Mouse (Mus musculus) c-Kit-positive CD71-positive TER-119-positive erythroid progenitor cells, embryonic 14.5 days (primary cell): ENCODE measurements at regions not wholly inside any gene's neighbourhood (a gene's known extent, or its start where the extent isn't known, plus 50 kb on each side); places are given as distances from the start of the nearest gene placed in this dataset.
A peak's percentile ranks its signal among the peaks of the same experiment; 100 is the strongest.
"Not testable (repeated sequence)": the region's sequence is repeated elsewhere in the genome, so short reads cannot be mapped to it uniquely, and the experiment has no call there.

Source experiments
- DNase-seq: peaks from one replicate; pipeline ENCODE4 v3.0.0-alpha.2; 2013; ENCODE audit warnings: low spot score

DNA sequence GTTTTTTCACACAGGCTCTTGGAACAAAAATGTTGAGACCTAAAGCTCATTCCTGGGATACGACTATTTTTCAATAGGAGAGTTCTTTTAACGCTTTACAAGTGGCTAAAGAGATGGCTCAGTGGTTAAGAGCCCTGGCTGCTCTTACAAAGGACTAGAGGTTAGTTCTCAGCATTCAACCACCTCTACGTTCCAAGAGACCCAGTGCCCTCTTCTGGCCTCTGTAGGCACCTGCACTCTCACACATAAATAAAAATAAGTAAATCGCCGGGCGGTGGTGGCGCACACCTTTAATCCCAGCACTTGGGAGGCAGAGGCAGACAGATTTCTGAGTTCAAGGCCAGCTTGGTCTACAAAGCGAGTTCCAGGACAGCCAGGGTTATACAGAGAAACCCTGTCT is 70.5 kb upstream of the Rad23b start:
- not testable (repeated sequence) for DNase-seq

- DNase-seq: no peak
Observed at GRCm38 (mm10) chr4:55280706-55281105, 69.1 kb upstream of the Rad23b start.

GRCm38 (mm10) chr4:55281486-55282096 is 68.3 kb upstream of the Rad23b start:
- no peak for DNase-seq

- no peak for DNase-seq
Observed at GRCm38 (mm10) chr4:55282474-55282873, 67.4 kb upstream of the Rad23b start.

- no peak for DNase-seq
Observed at GRCm38 (mm10) chr4:55284722-55285225, 65.1 kb upstream of the Rad23b start.

DNA sequence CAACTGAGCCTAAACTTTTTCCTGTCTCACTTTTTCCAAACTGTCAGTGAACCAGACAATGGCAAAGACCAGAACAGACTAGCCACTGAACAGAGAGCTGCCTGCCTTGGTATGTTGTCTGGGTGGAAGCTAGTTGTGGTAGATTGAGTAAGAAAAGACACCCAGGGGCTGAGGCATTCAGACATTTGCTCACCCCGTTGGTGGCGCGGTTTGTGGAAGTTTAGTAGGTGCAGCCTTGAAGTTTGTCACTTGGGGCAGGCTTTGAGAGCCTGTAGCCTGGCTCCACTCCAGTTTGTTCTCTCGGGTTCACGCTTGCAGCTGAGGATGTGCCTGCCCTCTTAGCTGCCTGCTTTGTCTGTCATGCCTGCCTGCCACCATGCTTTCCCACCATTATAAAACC is 64.2 kb upstream of the Rad23b start:
- DNase-seq: no peak

DNA sequence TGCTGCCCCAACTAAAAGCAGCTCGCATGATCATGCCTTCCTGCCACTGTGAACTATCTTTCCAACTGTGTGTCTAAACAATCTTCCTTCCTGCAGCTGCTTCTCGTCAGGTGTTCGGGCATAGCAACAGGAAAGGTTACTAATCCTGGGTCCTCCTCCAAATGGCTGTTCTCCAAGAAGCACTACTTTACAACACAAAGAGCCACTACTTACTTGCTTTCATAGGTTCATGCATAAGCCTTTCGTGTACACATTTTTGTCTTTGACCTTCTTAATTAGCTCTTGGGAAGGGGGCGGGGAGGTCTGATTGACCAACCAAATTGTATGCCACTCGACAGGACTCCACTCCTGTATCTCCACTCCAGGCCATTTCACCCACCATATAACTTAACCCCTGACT is 61.4 kb upstream of the Rad23b start:
- DNase-seq: no peak

GRCm38 (mm10) chr4:55292277-55292676 is 57.6 kb upstream of the Rad23b start:
- DNase-seq: peak; percentile 55

DNA sequence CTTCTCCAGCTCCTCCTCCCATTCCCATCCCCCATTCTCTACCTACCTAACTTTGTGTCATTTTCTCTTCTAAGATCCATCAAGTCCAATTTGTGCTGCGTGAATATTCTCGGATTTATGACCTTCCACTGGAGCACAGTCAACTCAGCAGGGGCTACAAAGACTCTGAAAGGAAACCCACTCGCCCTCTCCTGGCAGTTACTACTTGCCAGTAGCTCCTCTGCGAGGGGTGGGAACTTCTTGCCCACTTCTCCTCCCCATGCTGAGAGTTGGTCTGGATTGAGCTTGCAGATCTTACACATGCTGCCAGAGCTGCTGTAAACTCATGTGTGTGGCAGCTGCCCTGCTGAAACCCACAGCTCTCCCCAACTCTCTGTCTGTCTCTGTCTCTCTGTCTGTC is 57.1 kb upstream of the Rad23b start:
- no peak for DNase-seq

DNA sequence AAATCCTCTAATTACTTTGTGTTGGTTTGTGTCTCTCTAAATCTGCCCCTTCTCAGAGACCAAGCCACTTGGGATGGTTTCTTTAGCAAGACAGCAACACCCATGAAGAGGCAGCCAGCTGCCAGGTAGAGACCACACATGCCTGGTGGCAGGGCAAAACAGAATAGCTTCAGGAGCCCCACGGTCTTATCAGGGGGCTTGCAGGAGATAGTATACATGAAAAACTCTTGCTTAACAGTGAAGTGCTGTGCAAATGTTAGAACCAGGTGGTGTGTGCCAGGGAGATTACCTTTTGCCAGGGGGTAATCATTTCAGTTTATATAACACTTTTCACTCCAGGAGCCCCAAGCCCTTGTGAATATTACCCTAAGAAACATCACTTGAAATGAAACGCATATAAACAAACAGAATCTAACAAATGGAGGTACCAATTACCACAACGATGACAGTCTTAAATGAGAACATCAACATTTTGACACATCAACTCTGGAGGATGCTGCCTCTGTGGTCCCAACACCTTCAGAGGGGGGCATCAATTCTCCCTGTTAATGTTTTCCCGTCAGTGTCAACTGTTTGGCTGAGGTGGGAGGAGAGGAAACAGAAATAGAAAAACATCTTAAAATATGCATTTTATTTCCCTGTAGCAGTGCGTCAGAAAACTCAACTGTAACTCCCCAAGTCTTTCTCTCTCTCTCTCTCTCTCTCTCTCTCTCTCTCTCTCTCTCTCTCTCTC is 56.3 kb upstream of the Rad23b start:
- DNase-seq: peak; percentile 52

- DNase-seq: no peak
Observed at GRCm38 (mm10) chr4:55294255-55294687, 55.6 kb upstream of the Rad23b start.

- DNase-seq: no peak
Observed at GRCm38 (mm10) chr4:55297841-55298240, 52.0 kb upstream of the Rad23b start.
